Mouse (Mus musculus) heart, postnatal 0 days (tissue): ENCODE measurements at regions not wholly inside any gene's neighbourhood (a gene's known extent, or its start where the extent isn't known, plus 50 kb on each side); places are given as distances from the start of the nearest gene placed in this dataset.

Experiments
- CTCF ChIP-seq: IDR thresholded peaks from 2 replicates; pipeline ENCODE4 v1.5.1; 2016; ENCODE audit warnings: antibody characterized with exemption, control low read depth, low read depth
- EP300 ChIP-seq: IDR thresholded peaks from 2 replicates; pipeline ENCODE4 v1.6.1; 2016; ENCODE audit warnings: antibody characterized with exemption, low read depth

GRCm38 (mm10) chr1:120698189-120698588 lies 96.0 kb downstream of the En1 start:
- TF ChIP-seq CTCF (no peak), EP300 (no peak)
